Mouse (Mus musculus): Measurements from ENCODE around the gene Mab21l3.

GRCm38 (mm10) chr3:101806941-101807340, 41.8 kb downstream of the Mab21l3 start:
- TF ChIP-seq CTCF (IDR thresholded peaks at IDR 0.05): no peak
- TF ChIP-seq EP300 (IDR thresholded peaks at IDR 0.05): no peak

Measured in lung, postnatal 0 days (tissue).